Mouse (Mus musculus): ENCODE measurements around the gene Gli3.

Gene Gli3

GRCm38 (mm10) chr13:15714726-15715437 is 251.8 kb downstream of the Gli3 start:
- no peak for DNase-seq (ENCODE audit: low read depth, low spot score)

- DNase-seq (ENCODE audit: low read depth, low spot score) = no peak
Observed at GRCm38 (mm10) chr13:15721446-15721845, 258.4 kb downstream of the Gli3 start.

- DNase-seq (ENCODE audit: low read depth, low spot score) = no peak
Observed at GRCm38 (mm10) chr13:15722766-15723379, 259.8 kb downstream of the Gli3 start.

GRCm38 (mm10) chr13:15724723-15725122 is 261.7 kb downstream of the Gli3 start:
- no peak for DNase-seq (ENCODE audit: low read depth, low spot score)

GRCm38 (mm10) chr13:15741771-15742170 is 278.7 kb downstream of the Gli3 start:
- no peak for DNase-seq (ENCODE audit: low read depth, low spot score)

GRCm38 (mm10) chr13:15742308-15742707 is 279.3 kb downstream of the Gli3 start:
- DNase-seq (ENCODE audit: low read depth, low spot score) = no peak

- no peak for DNase-seq (ENCODE audit: low read depth, low spot score)
Observed at GRCm38 (mm10) chr13:15742777-15743176, 279.7 kb downstream of the Gli3 start.

GRCm38 (mm10) chr13:15758835-15759632 is 296.0 kb downstream of the Gli3 start:
- DNase-seq (ENCODE audit: low read depth, low spot score) = no peak

- DNase-seq (ENCODE audit: low read depth, low spot score) = no peak
Observed at GRCm38 (mm10) chr13:15759633-15760441, 296.8 kb downstream of the Gli3 start.

- no peak for DNase-seq (ENCODE audit: low read depth, low spot score)
Observed at GRCm38 (mm10) chr13:15762291-15762690, 299.3 kb downstream of the Gli3 start.

- no peak for DNase-seq (ENCODE audit: low read depth, low spot score)
Observed at GRCm38 (mm10) chr13:15762901-15763417, 299.9 kb downstream of the Gli3 start.

- DNase-seq (ENCODE audit: low read depth, low spot score) = no peak
Observed at GRCm38 (mm10) chr13:15777624-15778023, 314.6 kb downstream of the Gli3 start.
